Mouse (Mus musculus) olfactory bulb, adult 2 months (tissue): ENCODE data around the gene Rbfox2. TPM values are rescaled to one million over a fixed set of nuclear protein-coding genes. Genes with fewer than 3 reads are reported as not detected.

Experiments
- H3K27ac ChIP-seq: fragments of 200-500 bp; 2 replicates; pipeline ENCODE4 v1.5.1; 2012; ENCODE audit warnings: low read depth, low read length; ENCODE audit not compliant: insufficient read depth
- H3K4me1 ChIP-seq: fragments of 200-500 bp; 2 replicates; pipeline ENCODE4 v1.6.1; 2012; ENCODE audit warnings: low read length; ENCODE audit not compliant: control insufficient read depth, insufficient read depth
- H3K4me3 ChIP-seq: fragments of 200-500 bp; 2 replicates; pipeline ENCODE4 v1.5.1; 2012; ENCODE audit warnings: mild to moderate bottlenecking, low read depth, low read length, moderate library complexity; ENCODE audit not compliant: insufficient read depth
- CTCF ChIP-seq: fragments of 200-500 bp; IDR thresholded peaks from 2 replicates; pipeline ENCODE4 v1.5.1; 2012; ENCODE audit warnings: low read depth, mild to moderate bottlenecking, low read length, moderate library complexity; ENCODE audit not compliant: insufficient read depth
- POLR2A ChIP-seq: fragments of 200-500 bp; IDR thresholded peaks from 2 replicates; pipeline ENCODE4 v1.6.1; 2012; ENCODE audit warnings: mild to moderate bottlenecking, low read depth, low read length, moderate library complexity; ENCODE audit not compliant: insufficient read depth
- WGBS: fragments of 180-500 bp; shearing (Covaris S2); methylation state at CpG from one replicate; pipeline ENCODE4 v1.1.7; 2018; 5-methylcytosine and 5-hydroxymethylcytosine counted together
- polyA plus RNA-seq: library from polyadenylated mRNA; stranded (reverse); fragments of >200 nt; gene quantifications from 2 replicates; pipeline ENCODE4 v1.2.4, GENCODE M21; 2012; ENCODE audit warnings: low replicate concordance; ENCODE audit not compliant: missing spikeins, insufficient read depth, insufficient read length

Gene Rbfox2
- polyA plus RNA-seq, 1 experiment = 46.1 TPM

DNA sequence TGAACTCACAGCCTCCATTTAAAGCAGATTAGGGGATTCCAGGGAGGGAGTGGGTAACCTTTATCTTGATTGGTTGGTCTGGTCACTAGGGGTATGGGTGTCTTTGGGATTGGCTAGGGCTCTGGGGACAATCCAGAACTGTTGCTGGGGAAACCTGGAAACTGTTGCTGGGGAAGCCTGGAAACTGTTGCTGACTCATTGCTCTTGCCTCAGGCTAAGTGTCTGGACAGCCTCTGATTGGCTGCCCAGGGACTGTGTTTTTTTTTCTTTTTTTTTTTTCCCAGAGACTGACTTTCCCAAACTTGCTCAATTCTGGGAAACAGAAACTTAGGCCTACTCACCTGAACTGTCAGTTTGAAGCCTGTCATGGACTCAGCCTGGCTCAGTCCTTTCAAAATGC is 248.2 kb downstream of the Rbfox2 start:
- TF ChIP-seq POLR2A (no peak), CTCF (no peak)
- H3K27ac ChIP-seq = no peak overlapping the region
- peaks cover 11% of the 10 kb centered on the region for H3K4me1 ChIP-seq
- H3K4me3 ChIP-seq = no peak overlapping the region

GRCm38 (mm10) chr15:77056791-77057051 is 250.1 kb downstream of the Rbfox2 start:
- TF ChIP-seq POLR2A (no peak), CTCF (no peak)
- H3K4me1 ChIP-seq = peaks cover 11% of the 10 kb centered on the region
- H3K27ac ChIP-seq = no peak overlapping the region
- H3K4me3 ChIP-seq = no peak overlapping the region
- 76% methylated on average over 3 of the region's 3 CpGs for WGBS

DNA sequence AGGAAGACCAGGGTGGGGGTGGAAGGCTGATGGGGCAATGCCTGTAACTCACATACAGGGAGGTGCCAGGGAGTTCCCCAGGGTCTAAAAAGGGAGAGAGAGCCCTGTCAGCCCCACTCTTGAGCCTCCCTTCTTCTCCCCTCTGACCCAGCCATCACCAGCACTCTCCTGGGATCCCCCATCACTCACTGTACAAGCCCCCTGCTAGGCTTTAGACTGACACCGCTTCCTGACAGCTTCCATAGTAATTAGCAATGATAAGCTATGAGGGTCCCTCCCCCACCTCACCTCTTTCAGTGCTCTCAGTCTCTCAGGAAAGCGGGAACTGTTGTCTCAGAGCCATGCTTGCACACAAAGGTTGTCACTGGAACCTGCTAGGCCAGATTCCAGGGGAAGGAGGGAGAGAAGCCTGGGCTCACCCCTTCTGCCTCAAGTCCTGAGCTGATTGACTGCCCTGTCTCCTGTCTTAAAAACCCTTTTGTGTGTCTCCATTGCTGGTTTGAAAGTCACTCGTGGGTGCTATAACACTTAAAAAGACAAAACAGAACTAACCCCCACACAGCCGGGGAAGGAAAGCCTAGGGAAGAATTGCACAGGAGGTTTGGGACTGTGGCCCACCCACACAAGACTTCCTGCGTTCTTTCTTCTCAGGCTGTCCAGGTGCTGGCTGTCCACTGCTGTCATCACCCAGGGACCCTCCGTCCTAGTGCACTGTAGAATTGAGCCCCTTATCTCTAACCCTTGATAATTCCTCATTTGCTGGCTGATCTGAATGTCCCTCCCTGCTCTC is 250.6 kb downstream of the Rbfox2 start:
- 44% methylated on average over 6 of the region's 6 CpGs for WGBS
- no peak overlapping the region for H3K27ac ChIP-seq
- H3K4me1 ChIP-seq = peaks cover 11% of the 10 kb centered on the region
- H3K4me3 ChIP-seq = no peak overlapping the region
- TF ChIP-seq CTCF (no peak), POLR2A (no peak)

- TF ChIP-seq POLR2A (no peak), CTCF (no peak)
- no peak overlapping the region for H3K4me3 ChIP-seq
- 72% methylated on average over 5 of the region's 5 CpGs for WGBS
- H3K27ac ChIP-seq = no peak overlapping the region
- peaks cover 11% of the 10 kb centered on the region for H3K4me1 ChIP-seq
These were observed 252.1 kb downstream of the Rbfox2 start for GRCm38 (mm10) chr15:77054611-77055175.

- Histone ChIP-seq H3K4me3 (no peak overlapping the region), H3K27ac (no peak overlapping the region), H3K4me1 (peaks cover 11% of the 10 kb centered on the region)
- TF ChIP-seq CTCF (no peak), POLR2A (no peak)
- 88% methylated on average over 1 of the region's 1 CpGs for WGBS
These were observed 253.8 kb downstream of the Rbfox2 start for GRCm38 (mm10) chr15:77053021-77053420.

DNA sequence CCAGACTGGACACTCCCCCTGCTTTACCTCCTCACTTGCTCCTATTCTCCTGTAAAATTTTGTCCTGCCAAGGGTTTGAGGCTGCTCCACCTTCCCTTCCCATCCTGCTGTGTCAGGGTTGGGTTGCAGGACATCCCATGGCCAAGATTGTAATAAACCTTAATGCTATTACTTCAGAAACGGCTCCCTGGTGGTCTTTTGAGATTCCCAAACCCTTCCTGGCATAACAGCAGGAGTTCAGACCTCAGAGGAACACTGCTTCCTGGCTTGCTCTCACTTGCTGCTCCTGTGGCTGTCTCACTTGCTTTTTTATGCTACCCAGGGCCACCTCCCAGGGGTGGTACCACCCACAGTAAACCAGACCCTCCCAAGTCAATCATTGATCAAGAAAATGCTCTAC is 254.6 kb downstream of the Rbfox2 start:
- Histone ChIP-seq H3K4me1 (peaks cover 11% of the 10 kb centered on the region), H3K27ac (no peak overlapping the region), H3K4me3 (no peak overlapping the region)
- TF ChIP-seq CTCF (no peak), POLR2A (no peak)
- WGBS = 55% methylated on average over 1 of the region's 1 CpGs

GRCm38 (mm10) chr15:77050570-77050969 is 256.2 kb downstream of the Rbfox2 start, which contains the start of gene Mb:
Gene Mb (minus strand): TSS chr15:77050670.
- H3K4me1 ChIP-seq = peaks cover 2% of the 10 kb centered on the region; the same call in 1 of the 2 replicates
- whole genome bisulfite sequencing = 93% methylated on average over 10 of the region's 10 CpGs
- no peak within 1 kb of the TSS for H3K4me3 ChIP-seq
- TF ChIP-seq POLR2A (no peak), CTCF (no peak)
- H3K27ac ChIP-seq = no peak within 1 kb of the TSS

DNA sequence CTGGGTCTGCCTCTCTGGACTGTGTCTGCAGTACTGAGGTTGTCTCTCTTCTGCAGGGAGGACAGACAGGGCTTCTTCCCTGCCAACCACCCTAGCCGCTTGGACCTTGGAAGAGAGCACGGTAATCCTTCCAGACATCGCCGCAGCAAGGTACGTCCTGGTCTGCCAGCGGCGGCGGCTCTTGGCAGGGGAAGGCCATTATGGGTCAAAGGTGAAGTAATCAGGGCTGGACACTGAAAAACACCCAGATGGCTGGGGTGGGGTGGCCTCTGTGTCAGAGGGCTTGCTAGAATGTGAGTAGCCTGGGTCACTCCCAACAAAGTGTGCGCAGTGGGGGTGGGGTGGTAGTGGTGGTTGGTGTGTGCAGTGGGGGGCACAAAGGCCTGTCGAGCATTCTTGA is 261.2 kb downstream of the Rbfox2 start:
- H3K27ac ChIP-seq = no peak overlapping the region
- H3K4me3 ChIP-seq = no peak overlapping the region
- TF ChIP-seq POLR2A (no peak), CTCF (no peak)
- 95% methylated on average over 10 of the region's 10 CpGs for WGBS
- H3K4me1 ChIP-seq = peaks cover 3% of the 10 kb centered on the region; the same call in 1 of the 2 replicates

- 84% methylated on average over 12 of the region's 12 CpGs for WGBS
- no peak for TF ChIP-seq POLR2A
- TF ChIP-seq CTCF = no peak
- no peak within 1 kb of the TSS for H3K4me3 ChIP-seq
These were observed 262.0 kb downstream of the Rbfox2 start, which contains the start of gene Apol6 for GRCm38 (mm10) chr15:77044597-77045320. Gene Apol6 (plus strand): TSS chr15:77044729.

More at GRCm38 (mm10) chr15:77044597-77045320, 262.0 kb downstream of the Rbfox2 start, which contains the start of gene Apol6:
- Histone ChIP-seq H3K4me1 (peaks cover 3% of the 10 kb centered on the region; the same call in 1 of the 2 replicates), H3K27ac (no peak within 1 kb of the TSS)
